Mouse (Mus musculus) adrenal gland, postnatal 14 days (tissue): ENCODE measurements around the gene Noct. TPM values are rescaled to one million over a fixed set of nuclear protein-coding genes. Genes with fewer than 3 reads are reported as not detected.

Experiments used
- DNase-seq: peaks from one replicate; pipeline ENCODE4 v3.0.0; 2021; ENCODE audit warnings: mixed read lengths
- microRNA-seq, 2 experiments: library from miRNA; unstranded; fragments of <30 nt; microRNA quantifications; one replicate each; pipeline ENCODE4 v1.2.0; 2021
- total RNA-seq: library from RNA; stranded (reverse); gene quantifications from 2 replicates; pipeline ENCODE4 v1.2.3, GENCODE M21; 2021

Noct gene
- total RNA-seq, 1 experiment from 2014 or later = 44.7 TPM

DNA sequence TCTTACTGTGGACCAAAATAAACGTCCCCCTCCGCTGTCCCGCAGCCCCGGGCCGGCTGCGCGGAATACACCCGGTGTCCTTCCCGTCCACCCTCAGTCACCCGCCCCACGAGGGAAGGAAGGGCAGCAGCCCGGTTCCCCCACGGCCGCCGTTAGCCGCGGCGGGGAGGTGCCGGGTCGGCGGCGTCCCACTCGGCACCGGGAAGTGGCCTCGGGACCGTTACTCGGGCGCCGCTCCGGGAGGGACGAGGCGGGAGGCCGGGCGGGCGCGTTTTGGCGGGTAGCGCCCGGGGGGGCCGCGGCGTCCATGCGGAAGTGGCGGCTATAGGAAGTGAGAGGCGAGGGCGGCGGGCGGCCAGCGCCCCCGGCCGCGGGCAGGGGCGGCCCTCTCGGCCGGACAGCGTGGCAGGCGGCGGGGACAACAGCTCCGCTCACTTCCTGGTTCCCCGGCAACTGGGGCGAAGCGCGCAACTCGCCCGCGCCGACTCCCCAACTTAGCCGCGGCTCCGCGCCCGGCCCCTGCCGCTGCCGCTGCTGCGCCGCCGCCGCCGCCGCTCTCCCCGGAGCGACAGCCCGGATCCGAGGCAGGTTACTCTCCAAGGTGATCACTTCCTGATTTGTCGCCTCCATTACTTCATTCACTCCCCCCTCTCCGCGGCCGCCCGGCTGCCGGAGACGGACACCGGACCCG is 52.3 kb downstream of the Noct start:
- DNase-seq = peak; percentile 69

DNA sequence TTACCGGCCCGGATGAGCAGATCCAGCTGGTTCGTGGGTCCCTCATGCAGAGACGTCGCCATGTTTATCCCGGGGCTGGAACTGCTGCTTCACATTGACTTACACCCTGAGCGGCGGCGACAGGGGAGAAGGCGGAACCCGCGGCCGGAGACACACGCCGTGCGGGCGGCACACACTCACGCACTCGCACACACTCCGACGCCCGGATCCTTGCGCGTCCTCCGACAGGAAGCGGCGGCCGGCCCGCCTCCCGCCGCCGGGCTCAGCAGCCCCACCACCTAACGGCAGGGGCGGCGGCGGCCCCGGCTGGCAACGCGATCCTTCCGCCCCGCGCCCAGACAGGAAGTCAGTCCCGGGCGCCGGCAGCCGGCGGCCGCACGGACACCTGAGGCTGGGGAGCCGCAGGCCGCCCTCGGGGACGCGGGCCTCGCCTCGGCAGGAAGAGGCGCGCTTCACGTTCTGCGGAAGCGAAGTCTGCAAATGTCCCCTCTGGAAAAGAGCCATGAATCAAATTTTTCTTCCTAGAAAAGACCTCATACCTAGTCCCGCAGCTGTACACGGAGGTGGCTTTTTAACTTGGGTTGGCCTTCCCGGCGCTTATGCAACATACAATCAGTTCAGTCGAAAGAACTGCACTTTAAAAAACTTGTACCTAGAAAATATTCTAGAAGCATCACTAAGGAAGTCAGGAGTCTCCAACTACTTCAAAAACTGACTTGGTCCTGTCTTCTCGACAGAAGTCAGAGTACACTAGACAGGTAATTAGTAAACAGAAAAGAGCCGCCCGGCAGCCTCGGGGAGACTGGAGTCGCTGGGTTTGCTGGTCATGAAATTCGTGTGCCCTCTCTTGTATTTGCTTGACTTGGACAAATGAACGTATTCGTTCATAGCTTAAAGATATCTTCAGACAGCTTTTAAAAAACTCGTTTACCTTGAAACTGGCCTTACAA is 53.2 kb downstream of the Noct start:
- DNase-seq = peak; percentile 93

DNA sequence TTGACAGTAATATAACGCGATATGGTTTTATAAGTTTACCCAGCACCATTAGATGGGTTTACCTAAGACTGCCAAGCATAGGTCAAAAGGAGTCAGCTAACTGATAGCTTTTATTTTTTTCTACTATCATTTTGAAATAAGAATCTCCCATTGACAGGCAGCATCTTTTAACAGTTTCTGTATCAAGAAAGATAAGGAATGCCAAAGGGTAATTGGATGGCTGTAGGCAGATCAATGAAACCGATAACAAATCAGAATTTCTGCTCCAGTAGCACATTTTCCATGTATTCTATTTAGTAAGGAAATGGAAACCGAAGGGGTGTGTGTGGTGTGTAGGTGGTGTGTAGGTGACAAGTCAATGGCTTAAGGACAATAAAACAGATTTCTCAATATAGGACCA is 54.2 kb downstream of the Noct start:
- DNase-seq = no peak

DNA sequence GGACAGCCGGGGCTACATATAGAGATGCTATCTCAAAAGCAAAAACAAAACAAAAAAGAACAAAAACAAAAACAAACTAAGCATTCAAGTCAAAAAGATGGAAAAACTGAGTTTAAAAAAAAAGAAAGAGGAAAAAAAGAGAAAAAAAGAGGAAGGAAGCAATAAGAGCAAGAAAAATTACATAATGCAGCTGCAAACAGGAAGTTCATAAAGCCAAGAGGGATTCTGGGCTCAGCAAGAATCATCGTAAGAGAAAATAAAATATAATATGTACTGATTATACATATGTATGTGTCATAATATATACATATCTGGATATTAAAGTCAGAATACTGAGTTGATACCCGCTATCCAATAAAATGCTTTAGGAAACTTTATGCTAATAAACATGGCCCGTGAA is 57.5 kb downstream of the Noct start:
- no peak for DNase-seq

DNA sequence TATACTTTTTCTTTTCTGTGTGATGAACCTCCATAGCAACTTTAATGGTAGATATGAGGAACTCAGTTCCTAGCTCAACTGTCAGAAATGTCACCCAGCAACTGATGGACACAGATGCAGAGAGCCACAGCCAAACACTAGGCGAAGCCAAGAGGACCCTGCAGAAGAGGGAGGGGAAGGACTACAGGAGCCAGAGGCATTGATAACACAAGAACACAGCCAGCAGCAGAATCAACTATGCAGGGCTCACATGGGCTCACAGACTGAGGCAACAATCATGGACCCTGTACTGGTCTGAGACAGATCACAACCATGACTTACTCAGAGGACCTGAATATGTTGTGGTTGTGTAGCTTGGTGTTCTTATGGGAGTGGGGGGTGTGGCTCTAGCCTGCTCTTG is 60.1 kb downstream of the Noct start:
- no peak for DNase-seq

DNA sequence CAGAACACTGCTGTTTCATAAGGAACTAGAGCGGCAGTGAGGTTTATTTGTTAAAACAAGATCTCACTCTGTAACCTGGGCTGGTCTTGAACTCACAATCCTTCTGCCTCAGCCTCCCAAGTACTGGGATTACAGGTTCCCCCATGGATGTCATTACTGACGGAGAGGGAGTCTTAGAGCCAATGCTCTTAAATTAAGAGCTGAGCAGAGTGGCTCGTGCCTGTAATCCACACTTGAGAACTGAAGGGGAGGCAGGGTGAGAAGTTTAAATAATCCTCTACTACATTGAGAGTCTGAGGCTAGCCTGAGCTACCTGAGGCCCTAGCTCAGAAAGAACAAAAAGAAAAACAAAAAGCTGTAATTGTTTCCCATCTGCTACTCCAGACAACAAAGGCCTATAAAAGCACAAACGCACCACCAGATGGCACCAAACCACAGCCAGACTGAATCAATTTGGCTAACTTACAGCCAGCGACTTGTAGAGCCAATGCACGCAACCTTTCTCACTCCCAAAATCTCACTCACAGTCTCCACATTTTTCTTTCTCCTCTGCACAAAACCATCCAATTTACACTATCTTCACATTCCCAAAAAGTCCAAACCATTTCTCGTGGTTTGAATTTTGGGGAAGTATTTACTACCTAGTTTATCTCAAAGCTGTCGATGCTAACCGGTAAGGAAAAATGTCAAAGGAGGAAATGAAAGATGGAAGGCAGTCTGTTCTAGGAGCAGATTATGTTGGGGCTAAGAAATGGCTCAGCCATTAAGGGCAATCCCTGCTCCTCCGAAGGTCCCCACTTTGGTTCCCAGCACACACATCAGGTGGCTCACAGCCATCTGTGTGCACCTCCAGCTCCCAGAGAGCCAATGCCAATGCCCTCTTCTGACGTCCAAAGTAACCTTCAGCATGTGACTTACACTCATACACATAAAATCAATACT is 64.9 kb downstream of the Noct start:
- peak; percentile 89 for DNase-seq

DNA sequence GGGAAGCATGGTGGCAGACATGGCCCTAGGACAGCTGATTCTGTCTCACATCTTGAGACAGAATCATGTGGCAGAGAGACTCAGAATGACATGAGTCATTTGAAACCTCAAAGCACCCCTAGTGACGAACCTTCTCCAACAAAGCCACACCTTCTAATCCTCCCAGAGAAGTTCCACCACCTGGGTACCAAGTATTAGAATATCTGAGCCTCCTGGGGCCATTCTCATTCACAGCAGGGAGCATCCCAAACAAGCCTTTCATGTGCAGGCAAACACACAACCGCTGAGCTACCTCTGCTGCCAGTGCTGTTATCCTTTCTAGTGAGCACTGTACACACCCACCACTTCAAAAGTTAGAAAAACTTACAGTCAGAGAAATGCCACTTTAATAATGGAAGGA is 70.0 kb downstream of the Noct start:
- DNase-seq = no peak

DNA sequence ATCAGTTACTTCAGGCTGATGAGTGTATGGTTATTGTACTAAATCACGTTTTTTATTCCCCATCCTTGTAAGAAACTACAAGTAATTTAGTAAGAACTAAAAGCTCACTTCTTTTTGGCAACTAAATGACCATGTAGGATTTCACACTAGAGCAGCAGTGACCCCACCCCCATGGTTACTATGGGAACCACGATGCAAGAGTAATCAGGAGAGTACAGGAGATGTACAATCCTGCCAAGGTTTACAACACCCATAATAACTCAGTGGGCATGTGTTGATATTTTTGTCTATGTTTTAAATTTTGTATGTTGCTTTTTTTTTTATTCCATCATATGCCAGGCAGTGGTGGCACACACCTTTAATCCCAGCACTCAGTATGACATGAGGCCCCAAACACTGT is 71.0 kb downstream of the Noct start:
- DNase-seq = no peak

DNA sequence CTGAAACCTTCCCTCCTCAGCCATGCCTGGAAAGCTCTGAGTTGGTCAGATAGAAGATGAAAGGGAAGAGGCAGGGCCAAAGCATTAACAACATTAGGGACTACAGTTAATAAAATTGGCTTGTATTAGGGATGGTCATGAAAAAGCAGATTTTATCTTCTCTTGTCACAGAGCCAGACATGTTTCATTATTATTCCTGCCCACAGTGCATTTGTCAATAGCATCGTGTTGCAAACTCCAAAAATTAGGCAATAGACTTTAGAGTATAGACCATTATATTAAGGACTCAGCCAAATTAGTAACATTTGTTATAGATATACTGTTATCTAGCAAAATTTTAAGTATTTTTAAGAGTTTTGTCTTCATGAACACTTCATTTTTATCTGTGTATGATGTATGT is 72.5 kb downstream of the Noct start:
- no peak for DNase-seq

Small RNA genes within 50 kb of the gene (microRNA-seq; reads per million reads assigned to microRNA genes)
- gene Gm24282 = 0 reads per million in 2 experiments

Other genes starting within 250 kb of the Noct start
- 87.8 and 88.4 TPM in 2 replicates for gene Elf2, start 116.2 kb downstream of the Noct start, total RNA-seq
- gene Mgarp, start 172.3 kb downstream of the Noct start, total RNA-seq = 308 and 324 TPM in 2 replicates
- 888 and 904 TPM in 2 replicates for gene Ndufc1, start 184.5 kb downstream of the Noct start, total RNA-seq
- 47.8 and 50.1 TPM in 2 replicates for gene Naa15, start 190.7 kb downstream of the Noct start, total RNA-seq